Mouse (Mus musculus) cortical plate, adult 2 months (tissue): ENCODE results near the gene Spem1.

Source experiments
- CTCF ChIP-seq: fragments of 200-500 bp; IDR thresholded peaks from 2 replicates; pipeline ENCODE4 v1.5.1; 2011; ENCODE audit warnings: mild to moderate bottlenecking, control low read depth, low read length; ENCODE audit not compliant: insufficient read depth; ENCODE audit errors: extremely low read depth
- POLR2A ChIP-seq: fragments of 200-500 bp; IDR thresholded peaks from 2 replicates; pipeline ENCODE4 v1.6.1; 2011; ENCODE audit warnings: mild to moderate bottlenecking, low read length, control low read depth; ENCODE audit not compliant: insufficient read depth; ENCODE audit errors: extremely low read depth

DNA sequence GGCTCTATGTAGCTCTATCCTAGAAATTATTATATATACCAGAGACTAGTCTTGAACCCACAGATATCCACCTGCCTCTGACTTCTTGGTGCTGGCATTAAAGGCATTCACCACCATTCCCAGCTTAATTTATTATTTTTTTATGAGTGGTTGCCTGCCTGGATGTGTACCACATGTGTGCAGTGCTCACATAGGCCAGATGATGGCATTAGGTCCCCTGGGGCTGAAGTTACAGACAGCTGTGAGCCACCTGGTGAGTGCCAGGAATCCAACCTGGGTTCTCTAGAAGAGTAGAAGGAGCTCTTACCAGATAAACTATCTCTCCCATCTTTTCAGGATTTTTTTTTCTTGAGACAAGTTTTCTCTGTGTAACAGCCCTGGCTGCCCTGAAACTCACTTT, 11.7 kb downstream of the Spem1 start:
- TF ChIP-seq CTCF (no peak), POLR2A (no peak)
